Mouse (Mus musculus) MEL (cell line): ENCODE data around the gene Zbtb1.

Experiments used
- CTCF ChIP-seq, 3 experiments: IDR thresholded peaks in 2 of 3; conservative IDR thresholded peaks in 1 of 3; 2 replicates each; pipeline ENCODE4 v1.5.1; 2011 to 2012; ENCODE audit warnings: low read length in 3 of 3, low read depth in 2 of 3, mild to moderate bottlenecking in 2 of 3, improper control_type of control experiment in 1 of 3, inconsistent platforms in 1 of 3, mixed read lengths in 1 of 3, moderate library complexity in 1 of 3; ENCODE audit not compliant: control insufficient read depth in 1 of 3, insufficient read depth in 1 of 3, poor library complexity in 1 of 3, severe bottlenecking in 1 of 3
- E2F4 ChIP-seq: IDR thresholded peaks from 2 replicates; pipeline ENCODE4 v1.6.1; 2011; ENCODE audit warnings: low read depth, low read length, improper control_type of control experiment, borderline replicate concordance
- ELF1 ChIP-seq: IDR thresholded peaks from 2 replicates; pipeline ENCODE4 v1.6.1; 2014; ENCODE audit warnings: low read depth, mild to moderate bottlenecking, inconsistent platforms, low read length, improper control_type of control experiment, moderate library complexity
- GABPA ChIP-seq: IDR thresholded peaks from 2 replicates; pipeline ENCODE4 v1.6.1; 2012; ENCODE audit warnings: low read depth, mild to moderate bottlenecking, inconsistent platforms, low read length, improper control_type of control experiment, moderate library complexity
- HCFC1 ChIP-seq: IDR thresholded peaks from 2 replicates; pipeline ENCODE4 v1.6.1; 2012; ENCODE audit warnings: low read depth, mild to moderate bottlenecking, inconsistent platforms, low read length, improper control_type of control experiment, moderate library complexity
- MAZ ChIP-seq: IDR thresholded peaks from 2 replicates; pipeline ENCODE4 v1.6.1; 2012; ENCODE audit warnings: low read depth, mild to moderate bottlenecking, inconsistent platforms, low read length, improper control_type of control experiment
- MEF2A ChIP-seq: IDR thresholded peaks from 2 replicates; pipeline ENCODE4 v1.6.1; 2014; ENCODE audit warnings: low read depth, mild to moderate bottlenecking, inconsistent platforms, low read length, improper control_type of control experiment; ENCODE audit not compliant: poor library complexity, insufficient replicate concordance, severe bottlenecking; ENCODE audit errors: extremely low read depth
- NELFE ChIP-seq: IDR thresholded peaks from 2 replicates; pipeline ENCODE4 v1.6.1; 2011; ENCODE audit warnings: low read depth, low read length, improper control_type of control experiment
- POLR2A ChIP-seq, 2 experiments: IDR thresholded peaks; 2 replicates each; pipeline ENCODE4 v1.6.1; 2011 to 2012; ENCODE audit warnings: low read length in 2 of 2, mild to moderate bottlenecking in 2 of 2, control low read depth in 1 of 2, improper control_type of control experiment in 1 of 2, low read depth in 1 of 2, moderate library complexity in 1 of 2; ENCODE audit not compliant: control insufficient read depth in 1 of 2, insufficient read depth in 1 of 2, poor library complexity in 1 of 2
- SIN3A ChIP-seq: IDR thresholded peaks from 2 replicates; pipeline ENCODE4 v1.6.1; 2012; ENCODE audit warnings: low read length, improper control_type of control experiment, inconsistent platforms
- TCF12 ChIP-seq: IDR thresholded peaks from 2 replicates; pipeline ENCODE4 v1.6.1; 2014; ENCODE audit warnings: low read depth, mild to moderate bottlenecking, inconsistent platforms, low read length, improper control_type of control experiment, moderate library complexity
- USF2 ChIP-seq, 2 experiments: IDR thresholded peaks; 2 replicates each; pipeline ENCODE4 v1.6.1; 2011 to 2012; ENCODE audit warnings: improper control_type of control experiment in 2 of 2, low read length in 2 of 2, borderline replicate concordance in 1 of 2, inconsistent platforms in 1 of 2, low read depth in 1 of 2, mild to moderate bottlenecking in 1 of 2; ENCODE audit not compliant: insufficient read depth in 1 of 2
- ZKSCAN1 ChIP-seq: IDR thresholded peaks from 2 replicates; pipeline ENCODE4 v1.6.1; 2012; ENCODE audit warnings: low read depth, mild to moderate bottlenecking, inconsistent platforms, low read length, improper control_type of control experiment, moderate library complexity

DNA sequence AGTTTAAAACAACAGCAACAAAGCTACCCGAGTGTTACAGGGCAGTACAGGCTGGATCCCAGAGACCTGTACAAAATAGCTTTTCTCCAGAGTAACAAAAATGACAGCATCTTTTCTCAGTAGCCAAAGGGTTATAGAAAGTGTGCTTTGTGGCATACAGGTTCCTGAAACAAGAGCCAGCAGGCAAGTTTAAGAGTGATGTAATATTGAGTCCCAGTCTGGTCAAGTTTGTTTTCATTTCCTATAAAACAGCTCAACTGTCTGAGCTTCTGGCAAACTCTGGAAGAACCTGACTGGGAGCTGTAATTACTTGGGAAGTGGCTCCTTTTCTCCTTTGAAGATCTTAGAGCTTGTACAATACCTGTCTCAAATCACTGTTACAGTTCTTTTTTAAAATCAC lies 37.1 kb downstream of the Zbtb1 start:
- TF ChIP-seq CTCF (IDR thresholded peaks at IDR 0.05 in 2 of 3, conservative IDR thresholded peaks at IDR 0.05 in 1 of 3; ENCODE audit: control insufficient read depth in 1 of 3, insufficient read depth in 1 of 3, low read depth in 2 of 3, low read length in 3 of 3, poor library complexity in 1 of 3, severe bottlenecking in 1 of 3) (no peak), ZKSCAN1 (no peak), USF2 (IDR thresholded peaks at IDR 0.05; ENCODE audit: borderline replicate concordance in 1 of 2, insufficient read depth in 1 of 2, low read depth in 1 of 2, low read length in 2 of 2) (no peak), POLR2A (IDR thresholded peaks at IDR 0.05; ENCODE audit: control insufficient read depth in 1 of 2, insufficient read depth in 1 of 2, low read depth in 1 of 2, low read length in 2 of 2, poor library complexity in 1 of 2) (no peak), MEF2A (no peak), MAZ (no peak), ELF1 (no peak), E2F4 (no peak), TCF12 (no peak), HCFC1 (no peak), GABPA (no peak), NELFE (no peak), SIN3A (no peak)
